Mouse (Mus musculus): ENCODE data around the gene Nyap1. TPM values are rescaled to one million over a fixed set of nuclear protein-coding genes. Genes with fewer than 3 reads are reported as not detected.

The Nyap1 gene
- total RNA-seq, 2 experiments from 2014 or later: 0.05 to 0.45 TPM

DNA sequence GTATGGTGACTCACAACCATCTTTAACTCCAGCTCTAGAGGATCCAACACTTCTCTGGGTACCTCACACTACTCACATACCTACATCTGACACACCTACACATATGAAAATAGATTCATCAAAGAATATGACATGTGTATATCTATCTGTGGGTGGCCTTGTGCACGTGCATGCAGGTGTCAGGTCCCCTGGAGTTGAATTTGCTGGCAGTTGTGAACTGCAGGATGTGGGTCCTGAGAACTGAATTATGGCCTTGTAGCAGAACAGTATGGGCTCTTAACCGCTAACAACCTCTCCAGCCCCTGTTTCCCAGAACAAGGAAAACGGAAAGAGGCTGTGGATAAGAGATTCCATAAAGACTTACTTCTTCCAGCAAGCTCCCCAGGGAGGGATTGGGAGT, 42.3 kb downstream of the Nyap1 start:
- Histone ChIP-seq H3K27ac (no peak overlapping the region), H3K4me3 (no peak overlapping the region)
- DNase-seq: no peak
- intact Hi-C loops (cut with DNase I): no loop called here
- TF ChIP-seq CTCF (IDR thresholded peaks at IDR 0.05): no peak

DNA sequence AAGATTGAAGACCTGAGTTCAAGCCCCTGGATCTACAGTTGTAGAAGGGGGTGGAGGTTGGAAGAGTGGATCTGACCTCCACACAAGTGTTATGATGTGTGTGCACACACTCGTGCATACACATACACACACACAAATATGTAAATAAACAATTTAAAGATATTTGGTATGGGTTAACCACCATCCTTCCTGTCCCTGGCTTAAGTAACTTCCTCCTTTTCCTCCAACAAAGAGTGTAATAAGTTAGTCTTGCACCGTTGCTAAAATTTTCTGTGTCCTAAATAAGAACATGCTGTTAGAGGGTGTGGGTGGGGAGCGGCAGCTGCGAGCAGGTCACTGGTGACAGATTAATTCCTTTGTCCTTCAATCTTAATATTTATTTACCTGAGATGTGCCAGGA, 45.5 kb downstream of the Nyap1 start:
- no peak for TF ChIP-seq CTCF (IDR thresholded peaks at IDR 0.05)
- intact Hi-C loops (cut with DNase I): no loop called here
- Histone ChIP-seq H3K4me3 (no peak overlapping the region), H3K27ac (no peak overlapping the region)
- no peak for DNase-seq

GRCm38 (mm10) chr5:137694796-137695195, 46.6 kb downstream of the Nyap1 start:
- intact Hi-C loops (cut with DNase I): no loop called here
- DNase-seq: no peak
- no peak for TF ChIP-seq CTCF (IDR thresholded peaks at IDR 0.05)
- Histone ChIP-seq H3K27ac (no peak overlapping the region), H3K4me3 (no peak overlapping the region)

DNA sequence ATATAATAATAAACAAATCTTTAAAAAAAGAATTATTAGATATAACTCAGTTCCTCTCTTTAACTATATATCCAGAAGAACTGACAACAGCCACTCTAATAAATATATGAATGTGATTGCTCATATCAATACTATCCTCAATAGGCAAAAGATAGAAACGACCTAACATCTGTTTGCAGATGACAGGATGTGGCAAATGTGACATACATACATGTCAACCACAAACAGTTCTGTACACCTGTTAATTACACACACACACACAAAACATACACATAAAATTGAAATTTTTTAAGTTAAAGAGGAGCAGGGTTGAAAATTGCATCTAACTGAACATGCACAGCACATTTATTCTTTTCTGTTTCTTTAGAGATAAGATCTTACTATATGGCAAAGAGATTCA, 49.5 kb downstream of the Nyap1 start:
- DNase-seq: no peak
- intact Hi-C loops (cut with DNase I): no loop called here
- H3K4me3 ChIP-seq: no peak overlapping the region
- TF ChIP-seq CTCF (IDR thresholded peaks at IDR 0.05): no peak
- no peak overlapping the region for H3K27ac ChIP-seq

DNA sequence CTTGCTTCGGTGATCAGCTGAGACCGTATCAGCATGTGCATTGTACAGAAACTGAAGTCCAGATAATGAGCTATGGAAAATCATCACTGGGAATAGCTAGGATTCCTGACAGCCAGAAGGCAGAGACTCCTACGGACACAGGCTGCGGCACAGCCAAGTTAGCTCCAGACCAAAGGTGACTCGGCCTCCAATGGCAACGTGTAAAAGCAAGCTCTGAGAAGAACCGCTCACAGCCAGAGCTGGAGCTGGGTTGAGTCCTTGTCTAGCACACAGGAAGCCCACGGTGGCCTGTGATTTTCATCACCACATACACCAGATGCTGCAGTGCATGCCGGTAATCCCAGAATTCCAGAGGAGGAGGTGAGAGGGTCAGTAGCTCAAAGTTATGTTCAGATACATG, 50.9 kb downstream of the Nyap1 start:
- H3K27ac ChIP-seq: no peak overlapping the region
- no peak overlapping the region for H3K4me3 ChIP-seq
- no peak for DNase-seq
- no peak for TF ChIP-seq CTCF (IDR thresholded peaks at IDR 0.05)
- intact Hi-C loops (cut with DNase I): no loop called here

GRCm38 (mm10) chr5:137689974-137690373, 51.4 kb downstream of the Nyap1 start:
- no peak overlapping the region for H3K4me3 ChIP-seq
- no peak for DNase-seq
- H3K27ac ChIP-seq: no peak overlapping the region
- no peak for TF ChIP-seq CTCF (IDR thresholded peaks at IDR 0.05)
- intact Hi-C loops (cut with DNase I): loop anchor here (5.0 kb wide), 1 partner anchor 47 kb away; no protein-coding TSS in a partner anchor

- intact Hi-C loops (cut with DNase I): loop anchor here (5.0 kb wide), 1 partner anchor 51 kb away; no protein-coding TSS in a partner anchor
- no peak for TF ChIP-seq CTCF (IDR thresholded peaks at IDR 0.05)
- DNase-seq: no peak
- Histone ChIP-seq H3K27ac (no peak overlapping the region), H3K4me3 (no peak overlapping the region)
Measured at GRCm38 (mm10) chr5:137686127-137686790, 55.1 kb downstream of the Nyap1 start.

DNA sequence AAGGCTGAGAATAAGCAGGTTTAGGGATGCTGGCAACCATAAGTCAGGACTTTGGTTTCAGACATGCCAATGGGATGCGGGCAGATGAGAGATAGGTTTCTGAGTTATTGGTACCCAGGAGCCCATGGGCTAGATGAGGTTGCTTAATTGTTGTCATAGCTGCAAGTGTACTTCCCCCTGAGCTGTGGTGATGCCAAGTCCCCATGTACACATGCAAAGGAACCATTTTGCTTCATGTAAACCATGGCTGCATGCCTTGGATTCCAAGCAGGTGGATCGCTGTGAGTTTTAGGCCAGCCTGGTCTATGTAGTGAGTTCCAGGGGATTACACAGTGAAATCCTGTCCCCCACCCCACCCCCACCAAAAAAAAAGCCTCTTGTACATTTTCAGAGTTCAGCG, 55.8 kb downstream of the Nyap1 start:
- no peak for DNase-seq
- no peak for TF ChIP-seq CTCF (IDR thresholded peaks at IDR 0.05)
- intact Hi-C loops (cut with DNase I): loop anchor here (5.0 kb wide), 1 partner anchor 52 kb away; no protein-coding TSS in a partner anchor
- no peak overlapping the region for H3K27ac ChIP-seq
- H3K4me3 ChIP-seq: no peak overlapping the region

DNA sequence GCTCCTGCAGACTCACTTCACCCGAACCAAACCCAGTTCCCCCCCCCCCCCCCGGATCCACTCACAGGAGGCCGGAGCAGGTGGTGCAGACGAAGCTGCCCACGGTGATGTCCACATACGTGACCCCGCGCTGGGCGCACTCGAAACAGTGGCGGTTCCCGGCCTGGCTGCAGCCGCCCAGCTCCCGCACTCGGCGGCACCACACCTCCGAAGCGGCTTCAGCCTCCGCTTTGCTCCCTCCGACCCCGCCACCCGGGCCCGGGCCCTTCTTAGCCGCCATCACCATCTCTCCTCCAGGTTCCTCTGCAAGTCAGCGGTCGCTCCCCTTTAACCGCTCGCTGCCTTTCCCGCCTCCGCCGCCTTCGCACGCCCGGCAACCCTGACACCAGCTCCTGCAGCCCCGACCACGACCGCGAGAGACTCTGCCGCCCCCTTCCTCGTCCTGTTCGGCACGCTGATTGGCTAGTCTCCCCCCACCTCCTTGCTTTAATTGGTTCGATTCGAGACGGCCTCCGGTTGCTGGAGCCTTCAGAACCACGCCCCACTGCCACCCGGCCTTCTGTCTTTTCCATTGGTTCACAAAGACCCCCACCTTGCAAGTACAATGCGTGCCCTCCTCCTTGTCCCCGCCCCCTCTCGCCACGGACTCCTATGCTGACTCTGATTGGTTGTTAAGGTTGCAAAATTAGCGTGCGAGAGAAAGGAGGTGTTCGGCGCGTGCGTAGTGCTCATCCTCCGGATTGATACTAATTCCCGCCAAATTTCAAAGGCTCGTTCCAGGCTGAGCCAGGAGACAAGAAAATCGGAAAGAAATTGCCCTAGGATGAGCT, 56.9 kb downstream of the Nyap1 start, which contains the start of gene Agfg2:
Gene Agfg2 (minus strand): TSS at position 433 of the 830 bp plus-strand sequence.
- intact Hi-C loops (cut with DNase I): loop anchor here (5.0 kb wide), 1 partner anchor 53 kb away; no protein-coding TSS in a partner anchor
- H3K27ac ChIP-seq: peak within 1 kb of the TSS; percentile 81
- H3K4me3 ChIP-seq: peak within 1 kb of the TSS; percentile 83
- peak; percentile 18; the same call in 1 of the 2 replicates for TF ChIP-seq CTCF (IDR thresholded peaks at IDR 0.05)
- DNase-seq: peak; percentile 97

DNA sequence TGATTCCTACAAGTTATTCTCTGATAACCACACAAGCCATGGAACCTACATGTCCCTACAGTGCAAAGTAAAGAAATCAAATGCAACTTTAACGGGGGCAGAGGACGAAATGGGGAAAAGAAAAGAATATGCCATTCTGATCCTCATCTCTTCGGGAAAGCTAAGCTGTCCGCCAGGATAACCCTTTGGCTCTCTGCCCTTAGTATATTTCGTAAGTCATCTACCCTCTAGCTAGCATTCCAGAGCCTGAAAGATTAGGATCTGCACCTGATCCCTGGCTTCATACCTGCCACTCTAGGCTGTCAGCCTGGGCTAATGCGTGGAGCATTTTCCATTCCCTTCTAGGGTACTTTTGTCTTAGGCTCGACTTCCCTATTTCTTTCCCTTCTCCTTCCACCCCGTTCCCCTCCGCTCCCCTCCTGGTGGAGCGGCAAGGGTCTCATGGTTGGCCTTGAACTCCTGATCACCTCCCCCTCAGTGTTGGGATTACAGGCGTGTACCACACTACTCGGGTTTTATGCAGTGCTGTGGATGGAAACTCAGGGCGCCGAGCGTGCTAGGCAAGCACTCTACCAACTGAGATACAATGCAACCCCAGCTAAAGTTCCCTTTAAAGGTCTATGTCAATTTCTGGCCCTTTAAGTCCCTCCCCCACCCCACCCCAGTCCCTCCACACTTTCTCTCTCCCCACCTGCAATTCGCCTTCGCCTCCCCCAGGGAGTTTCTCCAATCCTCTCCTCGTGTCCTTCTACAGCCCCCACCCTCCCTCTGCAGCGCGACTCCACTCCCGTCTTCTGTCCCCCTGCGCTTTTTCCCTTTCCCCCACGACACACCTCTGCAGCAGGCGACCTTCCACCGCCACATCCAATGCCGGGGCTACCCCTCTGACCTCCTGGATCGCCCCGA, 57.8 kb downstream of the Nyap1 start:
- no peak for DNase-seq
- TF ChIP-seq CTCF (IDR thresholded peaks at IDR 0.05): no peak
- Histone ChIP-seq H3K4me3 (peak overlapping the region; percentile 83), H3K27ac (peak overlapping the region; percentile 81)
- intact Hi-C loops (cut with DNase I): no loop called here

DNA sequence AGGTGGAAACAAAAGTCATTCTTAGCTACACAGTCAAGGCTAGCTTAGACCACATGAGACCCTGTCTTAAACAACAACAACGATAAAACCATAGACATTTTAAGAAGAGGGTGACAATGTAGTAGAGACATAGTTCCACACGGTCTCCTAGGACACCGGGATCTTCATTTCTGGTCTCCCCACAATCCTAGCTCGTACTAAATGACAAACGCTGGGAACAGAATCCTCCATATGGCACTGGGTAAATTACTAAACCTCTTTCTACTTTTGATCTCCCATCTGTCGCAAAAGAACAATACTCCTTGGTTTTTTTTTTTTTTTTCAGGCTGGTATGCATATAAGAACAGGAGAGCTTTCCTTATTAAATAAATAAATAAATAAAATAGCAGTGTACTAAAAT, 58.9 kb downstream of the Nyap1 start:
- Histone ChIP-seq H3K27ac (no peak overlapping the region), H3K4me3 (no peak overlapping the region)
- intact Hi-C loops (cut with DNase I): no loop called here
- DNase-seq: no peak
- no peak for TF ChIP-seq CTCF (IDR thresholded peaks at IDR 0.05)

Other genes starting within 250 kb of the Nyap1 start
- 10 to 100 TPM; 11.3 to 11.4 TPM for gene Pop7, start 239.1 kb downstream of the Nyap1 start, total RNA-seq (2021)
- gene Gigyf1, start 223.1 kb downstream of the Nyap1 start, total RNA-seq (2021): 10 to 100 TPM; 20.9 to 24.7 TPM
- not detected for gene Epo, start 208.4 kb downstream of the Nyap1 start, total RNA-seq (2021)
- 100 to 1,000 TPM; 118 to 148 TPM for gene Gnb2, start 208.1 kb downstream of the Nyap1 start, total RNA-seq (2021)
- gene Actl6b, start 188.1 kb downstream of the Nyap1 start, total RNA-seq (2021): not detected
- not detected for gene Tfr2, start 171.8 kb downstream of the Nyap1 start, total RNA-seq (2021)
- 10 to 100 TPM in 1 of 2 experiments, 1 to 10 TPM in 1; 9.8 to 12.2 TPM for gene Mospd3, start 140.5 kb downstream of the Nyap1 start, total RNA-seq (2021)
- 10 to 100 TPM; 30.9 to 76.1 TPM for gene Pcolce, start 127.8 kb downstream of the Nyap1 start, total RNA-seq (2021)
- under 1 TPM; 0.15 to 0.28 TPM for gene Fbxo24, start 112.6 kb downstream of the Nyap1 start, total RNA-seq (2021)
- gene Lrch4, start 112.5 kb downstream of the Nyap1 start, total RNA-seq (2021): 10 to 100 TPM; 15.6 to 17.1 TPM
- 1 to 10 TPM; 2.9 to 3.3 TPM for gene Gm20605, start 112.4 kb downstream of the Nyap1 start, total RNA-seq (2021)
- gene Sap25, start 100.3 kb downstream of the Nyap1 start, total RNA-seq (2021): 1 to 10 TPM; 1.6 to 4.2 TPM
- under 1 TPM; 0.26 to 0.78 TPM for gene Irs3, start 95.9 kb downstream of the Nyap1 start, total RNA-seq (2021)
- gene Agfg2, start 56.9 kb downstream of the Nyap1 start, total RNA-seq (2021): 10 to 100 TPM in 1 of 2 experiments, 1 to 10 TPM in 1; 3.3 to 10.3 TPM
- gene Tsc22d4, start 4.1 kb upstream of the Nyap1 start, total RNA-seq (2021): 10 to 100 TPM; 43.5 to 58.6 TPM
- gene Ppp1r35, start 37.2 kb upstream of the Nyap1 start, total RNA-seq (2021): 1 to 10 TPM; 5.4 to 6.9 TPM
- 10 to 100 TPM; 22.4 to 26.2 TPM for gene Mepce, start 46.0 kb upstream of the Nyap1 start, total RNA-seq (2021)
- under 1 TPM; 0.20 to 0.39 TPM for gene Zcwpw1, start 46.2 kb upstream of the Nyap1 start, total RNA-seq (2021)
- gene Pilra, start 94.7 kb upstream of the Nyap1 start, total RNA-seq (2021): under 1 TPM in 1 of 2 experiments, not detected in 1; 0.20 TPM
- gene Pilrb1, start 116.5 kb upstream of the Nyap1 start, total RNA-seq (2021): under 1 TPM in 1 of 2 experiments, not detected in 1; 0.42 TPM
- gene Pilrb2, start 130.2 kb upstream of the Nyap1 start, total RNA-seq (2021): under 1 TPM in 1 of 2 experiments, not detected in 1; 0.33 TPM
- not detected for gene Cyp3a13, start 180.0 kb upstream of the Nyap1 start, total RNA-seq (2021)
- under 1 TPM; 0.31 to 0.51 TPM for gene Gjc3, start 221.5 kb upstream of the Nyap1 start, total RNA-seq (2021)
- not detected for gene Azgp1, start 239.9 kb upstream of the Nyap1 start, total RNA-seq (2021)